Mouse (Mus musculus) E14TG2a.4 (cell line): ENCODE measurements around the gene Gipc3.

Source experiments
- CTCF ChIP-seq: conservative IDR thresholded peaks from 2 replicates; pipeline ENCODE4 v1.5.1; 2014; ENCODE audit warnings: low read length
- POU5F1 ChIP-seq: IDR thresholded peaks from 2 replicates; pipeline ENCODE4 v1.6.1; 2014; ENCODE audit warnings: low read length, borderline replicate concordance

GRCm38 (mm10) chr10:81358841-81359240, 15.8 kb upstream of the Gipc3 start:
- TF ChIP-seq CTCF (no peak), POU5F1 (no peak)
